Mouse (Mus musculus) bone marrow, adult 2 months (tissue): ENCODE measurements around the gene Nme3. TPM values are rescaled to one million over a fixed set of nuclear protein-coding genes. Genes with fewer than 3 reads are reported as not detected.
A peak's percentile ranks its signal among the peaks of the same experiment; 100 is the strongest.

Experiments
- H3K27ac ChIP-seq: fragments of 200-500 bp; 2 replicates; pipeline ENCODE4 v1.5.1; 2012; ENCODE audit warnings: low read depth, mild to moderate bottlenecking, control low read depth, inconsistent platforms, low read length; ENCODE audit not compliant: control insufficient read depth, poor library complexity, insufficient read depth
- H3K4me1 ChIP-seq: fragments of 200-500 bp; 2 replicates; pipeline ENCODE4 v1.6.1; 2011; ENCODE audit warnings: low read length; ENCODE audit not compliant: control insufficient read depth, insufficient read depth
- H3K4me3 ChIP-seq: fragments of 200-500 bp; replicated peaks from 2 replicates; pipeline ENCODE3; 2011; ENCODE audit warnings: mild to moderate bottlenecking, low read depth, low read length, control low read depth; ENCODE audit not compliant: control insufficient read depth
- CTCF ChIP-seq: fragments of 200-500 bp; IDR thresholded peaks from 2 replicates; pipeline ENCODE4 v1.5.1; 2011; ENCODE audit warnings: low read length, control low read depth; ENCODE audit not compliant: control insufficient read depth, insufficient read depth
- POLR2A ChIP-seq: fragments of 200-500 bp; IDR thresholded peaks from 2 replicates; pipeline ENCODE4 v1.6.1; 2011; ENCODE audit warnings: low read depth, mild to moderate bottlenecking, control low read depth, low read length, borderline replicate concordance; ENCODE audit not compliant: control insufficient read depth
- WGBS: fragments of 180-500 bp; shearing (Covaris S2); methylation state at CpG from one replicate; pipeline ENCODE4 v1.1.7; 2018; 5-methylcytosine and 5-hydroxymethylcytosine counted together
- polyA plus RNA-seq: library from polyadenylated mRNA; stranded (reverse); fragments of >200 nt; gene quantifications from 2 replicates; pipeline ENCODE4 v1.2.4, GENCODE M21; 2011; ENCODE audit warnings: low replicate concordance; ENCODE audit not compliant: missing spikeins, insufficient read depth, insufficient read length

Gene Nme3
- polyA plus RNA-seq, 1 experiment = 64.3 TPM

DNA sequence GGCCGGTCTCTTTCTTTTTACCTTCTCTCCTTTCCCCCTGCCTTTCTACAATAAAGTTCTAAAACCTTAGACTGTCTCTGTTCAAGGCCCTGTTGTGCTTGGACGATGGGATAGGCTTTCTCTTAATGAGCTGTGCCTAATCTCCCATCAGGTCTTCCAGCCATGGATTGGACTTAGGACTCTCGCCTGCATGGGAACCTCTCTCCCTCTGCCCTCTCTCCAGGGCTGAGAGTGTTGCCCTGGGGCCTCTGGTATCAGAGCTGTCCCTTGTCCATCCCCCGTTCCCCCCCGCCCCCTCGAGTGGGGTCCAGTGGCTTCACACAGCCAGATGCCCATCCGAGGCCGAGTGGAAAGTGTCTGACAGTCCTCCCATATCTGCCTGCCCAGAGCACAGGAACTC, 21.3 kb upstream of the Nme3 start:
- no peak overlapping the region for H3K27ac ChIP-seq
- no peaks in the 10 kb centered on the region; the same call in 1 of the 2 replicates for H3K4me1 ChIP-seq
- TF ChIP-seq POLR2A (no peak), CTCF (no peak)
- no peak overlapping the region for H3K4me3 ChIP-seq
- 82% methylated on average over 8 of the region's 8 CpGs for WGBS

DNA sequence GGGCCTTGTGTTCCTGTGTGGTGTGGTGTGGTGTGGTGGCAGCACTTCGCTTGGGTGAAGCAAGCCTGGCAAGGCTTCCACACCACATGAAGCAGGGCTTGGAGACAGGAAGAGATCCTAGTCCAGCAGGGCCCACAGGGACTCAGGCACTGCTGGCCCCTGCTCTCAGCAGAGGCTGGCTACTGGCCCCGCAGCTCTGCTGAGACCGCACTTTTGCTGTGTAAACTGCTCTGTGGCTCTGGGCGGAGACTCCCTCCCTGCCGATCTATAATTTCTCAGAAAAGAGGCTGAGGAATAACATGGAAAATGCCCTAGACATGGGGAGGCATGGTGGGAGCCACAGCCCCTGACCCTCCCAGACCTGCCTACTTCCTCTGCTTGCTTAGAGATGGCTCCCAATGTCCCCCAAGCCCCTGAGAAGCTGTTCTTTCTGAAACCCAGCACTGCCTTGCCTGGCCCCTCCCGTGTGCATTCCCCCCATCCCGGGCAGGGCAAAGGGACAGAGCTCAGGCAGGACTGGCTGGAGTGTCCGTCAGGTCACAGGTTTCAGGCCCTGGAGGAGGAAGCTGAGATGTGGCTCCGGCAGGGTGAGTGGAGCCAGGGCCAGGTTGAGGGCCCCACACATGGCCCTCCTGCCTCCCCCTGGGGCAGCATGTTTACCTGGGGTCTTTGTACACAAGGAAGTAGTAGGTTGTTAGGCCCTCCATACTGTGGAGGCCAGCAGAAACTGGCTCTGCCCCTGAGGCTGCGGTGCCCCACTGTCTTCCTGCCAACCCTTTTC, 18.8 kb upstream of the Nme3 start:
- Histone ChIP-seq H3K27ac (no peak overlapping the region), H3K4me3 (no peak overlapping the region), H3K4me1 (no peaks in the 10 kb centered on the region; the same call in 1 of the 2 replicates)
- TF ChIP-seq POLR2A (no peak), CTCF (no peak)
- WGBS = 73% methylated on average over 10 of the region's 10 CpGs

DNA sequence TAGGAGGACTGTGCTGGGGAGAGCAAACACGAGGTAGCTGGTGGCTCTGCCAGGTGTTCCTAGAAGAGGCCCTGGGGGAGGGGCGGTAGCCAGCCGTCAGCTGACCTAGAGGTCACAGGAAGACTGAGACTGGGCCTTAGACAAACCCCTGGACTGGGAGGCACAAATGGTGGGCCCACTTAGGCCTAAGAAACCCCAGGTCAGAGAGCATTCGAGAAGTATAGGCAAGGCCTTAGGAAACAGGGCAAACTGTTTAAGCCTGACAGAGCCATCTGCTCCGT, 18.2 kb upstream of the Nme3 start:
- 61% methylated on average over 5 of the region's 5 CpGs for WGBS
- H3K27ac ChIP-seq = no peak overlapping the region
- no peaks in the 10 kb centered on the region; the same call in 1 of the 2 replicates for H3K4me1 ChIP-seq
- TF ChIP-seq CTCF (no peak), POLR2A (no peak)
- no peak overlapping the region for H3K4me3 ChIP-seq

DNA sequence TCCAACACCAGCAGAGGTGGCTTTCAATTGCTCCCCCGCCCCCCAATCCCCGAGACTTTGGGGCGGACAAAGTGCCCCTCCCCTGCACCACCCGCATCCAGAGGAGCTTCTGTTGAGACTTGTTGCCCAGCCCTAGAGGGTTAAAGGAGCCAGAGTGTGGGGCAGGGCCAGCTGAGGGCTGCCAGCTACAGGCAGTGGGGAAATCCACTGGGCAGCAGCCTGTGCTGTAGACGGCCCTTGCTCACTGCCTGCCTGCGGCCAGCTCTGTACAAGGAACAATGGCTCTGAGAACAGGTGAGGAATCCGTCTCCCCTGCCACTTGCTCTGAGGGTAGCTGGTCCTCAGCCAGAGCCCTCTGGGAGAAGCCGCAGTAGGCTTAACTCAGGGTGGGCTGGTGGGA, 17.8 kb upstream of the Nme3 start:
- WGBS = 83% methylated on average over 8 of the region's 8 CpGs
- TF ChIP-seq POLR2A (no peak), CTCF (no peak)
- Histone ChIP-seq H3K4me1 (no peaks in the 10 kb centered on the region; the same call in 1 of the 2 replicates), H3K4me3 (no peak overlapping the region), H3K27ac (no peak overlapping the region)

DNA sequence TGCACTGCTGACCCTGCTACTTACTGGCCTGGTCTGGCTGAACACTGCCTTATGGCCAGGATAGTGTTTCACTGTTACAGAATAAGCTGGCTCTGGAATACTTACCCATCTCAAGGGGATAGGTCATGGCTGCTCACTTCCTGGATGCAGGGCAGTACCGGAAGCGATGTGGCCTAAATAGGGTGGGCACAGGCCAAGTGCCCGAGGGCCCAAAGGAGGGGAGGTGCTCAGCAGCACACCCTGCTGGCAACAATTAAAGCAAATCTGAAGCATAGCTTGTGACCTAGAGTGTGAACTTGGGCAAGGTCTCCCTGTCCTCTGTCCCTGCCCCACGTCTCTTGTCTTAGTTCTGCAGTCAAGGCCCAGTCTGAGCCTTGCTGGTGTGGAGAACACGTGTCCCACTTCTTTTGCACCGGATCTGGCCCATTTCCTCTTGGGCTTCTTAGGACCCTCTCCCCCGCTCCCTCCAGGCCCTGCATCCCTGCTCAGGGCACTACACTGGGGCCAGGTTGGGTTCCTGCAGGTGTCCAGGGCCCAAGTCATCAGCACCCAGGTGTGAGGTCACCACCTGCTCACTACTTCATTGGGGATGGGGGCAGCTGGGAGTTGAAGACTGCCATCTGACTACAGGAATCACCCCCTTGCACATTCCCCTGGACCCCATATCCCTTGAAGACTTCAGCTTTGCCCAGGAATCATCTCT, 14.4 kb upstream of the Nme3 start:
- H3K27ac ChIP-seq = no peak overlapping the region
- TF ChIP-seq POLR2A = no peak
- TF ChIP-seq CTCF = peak; percentile 69
- no peak overlapping the region for H3K4me3 ChIP-seq
- WGBS = 39% methylated on average over 7 of the region's 7 CpGs
- H3K4me1 ChIP-seq = peaks cover 3% of the 10 kb centered on the region

DNA sequence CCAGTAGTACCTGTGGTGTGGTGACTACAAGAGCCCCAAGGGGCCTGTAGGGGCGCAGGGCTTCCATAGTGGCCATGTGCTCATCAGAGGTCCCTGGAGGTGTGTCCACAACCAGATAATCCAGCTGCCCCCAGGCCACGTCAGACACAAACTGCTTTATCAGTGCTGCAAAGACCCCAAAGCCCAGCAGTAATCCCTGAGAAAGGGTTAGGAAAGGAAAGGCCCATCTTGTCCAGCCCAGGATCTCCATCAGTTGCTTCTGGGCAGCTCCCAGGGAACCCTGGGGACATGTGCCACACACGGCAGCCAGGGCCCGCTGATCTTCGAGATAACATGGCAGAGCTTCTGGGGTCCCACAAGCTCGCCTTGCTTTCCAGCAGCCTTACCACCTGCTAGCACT, 11.9 kb upstream of the Nme3 start:
- peaks cover 7% of the 10 kb centered on the region for H3K4me1 ChIP-seq

DNA sequence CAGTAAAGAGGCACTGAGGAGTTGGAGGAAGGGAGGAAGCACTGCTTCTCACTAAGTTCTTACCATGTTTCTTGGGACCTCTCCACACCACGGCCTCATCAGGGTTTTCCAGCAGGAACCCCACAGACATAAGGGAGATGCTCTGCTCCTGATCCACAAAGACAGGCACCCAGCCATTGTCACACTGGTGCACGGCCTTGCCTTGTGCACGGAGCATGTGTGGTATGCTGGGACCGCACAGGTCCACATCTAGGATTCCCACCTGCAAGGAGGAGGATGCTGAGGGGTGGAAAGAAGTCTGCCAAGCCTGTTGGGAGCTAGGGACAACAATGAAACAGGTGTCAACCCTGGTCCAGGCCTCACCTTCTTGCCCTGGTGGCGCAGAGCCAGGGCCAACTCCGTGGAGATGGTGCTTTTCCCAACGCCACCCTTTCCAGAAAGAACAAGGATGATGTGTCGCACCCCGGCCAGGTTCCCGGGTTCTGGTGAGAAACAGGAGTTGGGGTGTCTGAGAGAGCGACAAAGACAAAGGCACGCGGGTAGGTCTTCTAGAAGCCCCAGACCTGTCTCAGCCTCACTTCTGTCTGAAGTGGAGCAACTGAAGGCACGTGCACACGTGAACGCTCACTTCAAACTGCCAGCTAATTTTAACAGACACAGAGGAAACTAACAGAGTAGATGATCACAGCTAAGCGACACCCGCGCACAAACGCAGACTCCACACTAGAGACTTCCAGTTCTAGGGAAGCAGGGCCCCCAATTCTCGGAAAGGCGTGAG, 10.8 kb upstream of the Nme3 start:
- 21% methylated on average over 22 of the region's 22 CpGs for WGBS
- Histone ChIP-seq H3K4me3 (peak overlapping the region; percentile 78), H3K4me1 (peaks cover 7% of the 10 kb centered on the region), H3K27ac (no peak overlapping the region)
- TF ChIP-seq POLR2A (no peak), CTCF (no peak)

More for the DNA sequence above, 11.9 kb upstream of the Nme3 start:
- no peak overlapping the region for H3K4me3 ChIP-seq
- H3K27ac ChIP-seq = no peak overlapping the region
- no peak for TF ChIP-seq POLR2A
- no peak for TF ChIP-seq CTCF
- 84% methylated on average over 6 of the region's 6 CpGs for WGBS
